Mouse (Mus musculus) splenic B cell, adult 2 months (primary cell): ENCODE measurements around the gene Fto.

Experiments used
- DNase-seq: peaks from one replicate; pipeline ENCODE4 v3.0.0-alpha.2; 2011; ENCODE audit warnings: low read depth, low spot score
- H3K27me3 ChIP-seq: 2 replicates; pipeline ENCODE4 v1.6.1; 2012; ENCODE audit warnings: mild to moderate bottlenecking, low read length, moderate library complexity, mixed read lengths; ENCODE audit not compliant: control insufficient read depth, poor library complexity, insufficient read depth, severe bottlenecking
- H3K36me3 ChIP-seq: 2 replicates; pipeline ENCODE4 v1.6.1; 2012; ENCODE audit warnings: mild to moderate bottlenecking, low read length, moderate library complexity, mixed read lengths; ENCODE audit not compliant: control insufficient read depth, poor library complexity, insufficient read depth, severe bottlenecking

The Fto gene

GRCm38 (mm10) chr8:91312835-91313832 is at the start of gene Fto, which contains the start of gene Rpgrip1l:
Gene Fto, plus strand, starts transcription at chr8:91313525.
Gene Rpgrip1l, minus strand, starts transcription at chr8:91313262.
- peak; percentile 98 for DNase-seq
- H3K27me3 ChIP-seq: no peaks in the 10 kb centered on the region

DNA sequence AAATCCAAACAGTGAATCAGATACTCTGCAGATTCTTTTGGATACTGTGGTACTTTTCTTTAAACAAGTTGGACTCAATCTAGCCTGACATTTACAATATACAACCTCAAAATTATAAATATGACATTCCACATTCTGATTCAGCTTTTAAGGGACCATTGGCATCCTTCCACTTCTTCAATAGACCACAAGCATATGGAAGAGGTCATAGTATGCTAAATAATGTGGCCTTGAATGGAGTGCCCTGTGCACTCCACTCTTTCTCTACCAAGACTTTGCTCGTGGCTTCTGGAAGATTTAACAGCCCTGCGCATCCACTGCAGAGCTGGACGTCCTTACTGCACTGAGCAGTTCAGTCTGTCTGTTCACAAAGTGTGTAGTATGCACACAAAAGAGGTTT is 49.4 kb upstream of the Fto start:
- DNase-seq: no peak
- Histone ChIP-seq H3K36me3 (no peaks in the 10 kb centered on the region), H3K27me3 (no peaks in the 10 kb centered on the region)

More at GRCm38 (mm10) chr8:91312835-91313832, at the start of gene Fto, which contains the start of gene Rpgrip1l:
- no peaks in the 10 kb centered on the region for H3K36me3 ChIP-seq

GRCm38 (mm10) chr8:91264564-91264963 is 48.8 kb upstream of the Fto start:
- no peak for DNase-seq
- Histone ChIP-seq H3K36me3 (no peaks in the 10 kb centered on the region), H3K27me3 (no peaks in the 10 kb centered on the region)

DNA sequence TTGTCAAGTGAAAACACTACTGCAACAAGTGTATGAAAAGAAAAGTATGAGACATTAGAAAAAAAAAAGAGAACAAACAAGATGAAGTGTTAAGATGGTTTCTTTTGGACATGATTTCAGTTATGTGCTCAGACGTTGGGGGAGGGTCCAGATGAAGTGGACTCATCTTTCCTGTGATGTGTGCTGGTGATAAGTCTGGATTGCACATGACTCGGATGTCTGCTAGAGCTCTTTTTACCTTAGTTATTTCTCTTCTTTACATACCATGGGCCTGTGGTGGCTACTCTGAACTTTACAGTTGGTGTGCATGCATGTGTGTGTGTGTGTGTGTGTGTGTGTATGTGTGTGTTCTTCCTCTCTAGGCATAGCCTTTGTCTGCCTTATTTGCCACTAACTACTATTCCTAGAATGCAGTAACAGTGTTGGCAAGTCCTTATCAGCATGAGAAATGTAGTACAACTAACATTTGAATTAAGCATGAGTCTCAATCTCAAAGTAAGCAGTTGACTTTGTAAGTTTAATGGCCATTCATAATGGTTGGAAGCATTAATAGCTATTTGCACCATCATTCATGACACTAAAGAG is 43.9 kb upstream of the Fto start:
- H3K36me3 ChIP-seq: no peaks in the 10 kb centered on the region
- DNase-seq: no peak
- H3K27me3 ChIP-seq: no peaks in the 10 kb centered on the region

DNA sequence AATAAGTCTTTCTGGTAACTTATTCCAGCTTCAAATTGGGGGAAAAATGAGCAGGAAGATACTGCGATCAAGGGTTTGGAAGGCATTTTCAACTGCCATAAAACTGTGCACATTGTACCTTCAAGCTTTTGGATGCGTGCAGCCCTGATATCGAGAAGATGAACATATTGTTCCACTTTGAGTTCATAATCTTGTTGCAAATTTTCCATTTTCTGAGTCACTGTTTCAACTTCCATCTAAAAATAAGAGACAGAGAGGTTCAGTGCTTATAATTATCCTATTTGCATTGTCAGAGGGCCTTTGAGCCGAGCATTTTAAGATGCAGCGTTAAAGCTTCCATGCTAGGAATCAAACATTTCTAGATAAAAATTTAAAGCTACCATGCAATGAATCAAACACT is 39.8 kb upstream of the Fto start:
- Histone ChIP-seq H3K36me3 (no peaks in the 10 kb centered on the region), H3K27me3 (no peaks in the 10 kb centered on the region)
- DNase-seq: no peak

- Histone ChIP-seq H3K27me3 (no peaks in the 10 kb centered on the region), H3K36me3 (no peaks in the 10 kb centered on the region)
- DNase-seq: peak; percentile 15
These were observed 37.0 kb upstream of the Fto start for GRCm38 (mm10) chr8:91276337-91276736.

DNA sequence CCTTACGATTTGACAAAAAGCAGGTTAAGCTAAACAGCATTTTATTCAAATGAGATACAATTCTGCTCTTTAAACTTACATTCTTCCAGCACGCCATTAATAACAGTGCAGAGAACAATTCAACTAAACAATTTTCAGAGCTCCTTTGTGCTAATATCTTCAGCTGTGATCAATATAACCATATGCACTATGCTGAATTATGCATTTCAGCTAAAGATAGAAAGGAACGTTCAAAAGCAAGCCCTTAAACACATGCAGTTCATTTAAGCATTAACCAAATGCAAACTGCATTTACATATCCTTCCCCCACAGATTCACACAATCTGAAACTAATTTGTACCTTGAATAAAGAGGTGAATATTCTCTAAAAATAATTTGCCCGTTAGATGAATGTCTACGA is 35.3 kb upstream of the Fto start:
- Histone ChIP-seq H3K36me3 (no peaks in the 10 kb centered on the region), H3K27me3 (no peaks in the 10 kb centered on the region)
- no peak for DNase-seq

DNA sequence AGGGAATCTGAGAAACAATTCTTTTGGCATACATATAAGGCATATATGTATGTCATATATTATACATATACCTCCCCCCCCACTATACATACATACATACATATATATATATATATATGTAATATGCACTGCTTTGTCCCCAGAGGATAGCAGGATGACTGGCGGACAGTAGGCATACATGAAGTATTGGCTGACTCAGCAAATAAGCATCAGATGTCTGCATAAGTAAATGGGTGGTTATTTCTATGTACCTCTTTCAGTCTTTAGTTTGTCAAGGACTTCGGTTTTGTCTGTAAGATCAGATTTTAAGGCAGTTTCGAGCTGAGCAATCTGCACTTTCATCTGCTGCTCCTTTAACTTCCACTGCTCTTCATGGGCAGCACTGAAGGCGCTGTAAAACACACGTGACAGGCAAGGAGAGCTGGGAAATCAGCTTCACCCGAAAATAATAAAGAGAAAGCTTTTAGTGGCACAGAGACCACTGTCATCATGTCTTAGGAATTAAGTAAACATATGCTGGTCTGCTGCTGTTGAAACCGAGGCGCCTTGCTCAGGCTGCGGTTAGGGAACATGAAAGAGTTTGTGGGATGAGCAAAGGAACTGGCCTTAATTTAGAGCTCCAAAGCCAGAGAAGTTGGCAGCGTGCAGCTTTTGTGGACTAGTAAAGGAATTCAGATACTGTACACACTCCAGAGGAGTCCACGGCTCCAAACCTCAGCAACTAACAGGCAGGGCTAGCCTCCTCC is 32.7 kb upstream of the Fto start:
- H3K36me3 ChIP-seq: no peaks in the 10 kb centered on the region
- no peaks in the 10 kb centered on the region for H3K27me3 ChIP-seq
- no peak for DNase-seq

DNA sequence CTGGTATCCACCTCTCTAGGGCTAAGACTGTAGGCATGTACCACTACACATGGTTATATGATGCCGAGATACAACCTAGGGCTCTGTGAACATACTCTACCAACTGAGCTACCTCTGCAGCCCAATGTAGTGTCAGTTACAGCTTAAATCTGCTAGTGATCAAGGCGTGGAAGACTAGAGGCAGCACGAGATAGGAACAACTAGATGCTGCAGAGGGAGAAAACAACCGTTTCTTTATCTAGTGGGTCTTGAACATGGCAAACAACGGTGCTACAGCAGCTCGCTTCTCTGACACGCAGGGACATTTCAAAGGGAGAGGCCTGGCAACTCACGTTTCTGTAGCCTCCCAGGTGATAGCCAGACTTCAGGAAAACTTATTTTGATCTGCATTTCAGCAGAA is 31.8 kb upstream of the Fto start:
- Histone ChIP-seq H3K36me3 (no peaks in the 10 kb centered on the region), H3K27me3 (no peaks in the 10 kb centered on the region)
- no peak for DNase-seq

DNA sequence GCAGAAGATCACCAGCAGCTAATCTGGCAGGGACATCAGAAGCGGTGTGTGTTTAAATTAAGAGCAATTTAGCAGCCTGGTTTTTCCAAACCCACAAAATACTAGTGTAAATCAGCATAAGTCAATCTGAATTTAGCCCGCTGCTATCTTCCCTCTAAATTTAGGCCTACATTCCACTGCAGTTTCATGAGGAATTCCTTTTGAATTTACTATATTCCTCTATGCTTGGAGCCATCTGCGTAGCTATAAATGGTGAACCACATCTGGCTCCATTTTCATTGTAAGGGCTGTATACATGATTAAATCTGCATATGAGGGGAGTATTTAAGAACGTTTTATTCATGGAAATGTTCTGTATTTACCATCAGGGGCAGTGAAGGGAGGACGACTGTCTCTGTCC is 30.7 kb upstream of the Fto start:
- no peaks in the 10 kb centered on the region for H3K36me3 ChIP-seq
- H3K27me3 ChIP-seq: no peaks in the 10 kb centered on the region
- no peak for DNase-seq

GRCm38 (mm10) chr8:91283815-91284214 is 29.5 kb upstream of the Fto start:
- H3K36me3 ChIP-seq: no peaks in the 10 kb centered on the region
- DNase-seq: no peak
- no peaks in the 10 kb centered on the region for H3K27me3 ChIP-seq

DNA sequence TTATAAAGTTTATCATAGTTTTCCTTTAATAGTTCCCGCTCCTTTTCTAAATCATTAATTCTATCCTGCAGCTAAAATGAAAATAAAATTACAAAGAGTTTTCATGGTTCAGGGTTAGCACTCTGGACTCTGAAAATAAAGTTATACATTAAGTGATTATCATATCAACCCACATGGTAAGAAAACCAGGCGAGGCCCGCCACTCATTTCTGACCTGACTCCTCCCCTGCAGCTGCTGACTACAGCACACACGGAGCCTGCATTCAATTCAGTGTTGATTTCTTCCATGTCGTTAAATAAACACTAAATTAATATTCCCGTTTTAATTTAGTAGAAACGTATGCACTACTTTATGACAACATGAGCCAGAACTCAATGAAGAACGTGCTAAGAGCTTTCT is 27.1 kb upstream of the Fto start:
- DNase-seq: no peak
- H3K27me3 ChIP-seq: no peaks in the 10 kb centered on the region

GRCm38 (mm10) chr8:91290576-91290975 is 22.7 kb upstream of the Fto start:
- Histone ChIP-seq H3K36me3 (no peaks in the 10 kb centered on the region), H3K27me3 (no peaks in the 10 kb centered on the region)
- no peak for DNase-seq

More for the DNA sequence above, 27.1 kb upstream of the Fto start:
- H3K36me3 ChIP-seq: no peaks in the 10 kb centered on the region

DNA sequence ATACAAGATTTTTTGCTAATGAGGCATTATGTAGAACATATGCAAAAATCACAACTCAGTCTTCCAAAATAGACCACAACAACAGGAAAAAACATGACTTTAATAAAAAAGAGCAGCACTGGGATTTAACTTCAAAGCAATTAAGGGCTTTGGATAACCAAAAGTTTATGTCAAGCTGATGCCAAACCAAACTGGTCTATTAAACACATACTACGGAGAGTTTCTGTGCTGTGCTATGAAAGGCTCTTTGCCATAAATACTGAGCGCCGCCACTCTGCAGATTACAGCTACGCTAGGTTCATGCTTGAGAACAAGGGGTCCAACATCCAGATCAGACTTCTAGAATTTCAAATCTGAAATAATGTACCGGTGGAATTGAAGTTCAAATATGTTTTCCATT is 17.5 kb upstream of the Fto start:
- H3K36me3 ChIP-seq: no peaks in the 10 kb centered on the region
- DNase-seq: no peak

GRCm38 (mm10) chr8:91298672-91299071 is 14.7 kb upstream of the Fto start:
- DNase-seq: no peak
- Histone ChIP-seq H3K27me3 (no peaks in the 10 kb centered on the region), H3K36me3 (no peaks in the 10 kb centered on the region)

More for the DNA sequence above, 17.5 kb upstream of the Fto start:
- no peaks in the 10 kb centered on the region for H3K27me3 ChIP-seq
